Mouse (Mus musculus) forebrain, embryonic 11.5 days (tissue): ENCODE data around the gene March9. TPM values are rescaled to one million over a fixed set of nuclear protein-coding genes. Genes with fewer than 3 reads are reported as not detected.
"Not testable (repeated sequence)": the region's sequence is repeated elsewhere in the genome, so short reads cannot be mapped to it uniquely, and the experiment has no call there.

Source experiments
- ATAC-seq: fragments of 200-750 bp; cut with Nextera tagmentation; replicated peaks from 2 replicates; pipeline ENCODE4 v1.8.0; 2017; ENCODE audit warnings: moderate TSS enrichment; ENCODE audit not compliant: low FRiP score
- DNase-seq: peaks from one replicate; pipeline ENCODE4 v3.0.0-alpha.2; 2017; ENCODE audit warnings: low spot score
- H3K27ac ChIP-seq: fragments of 300-500 bp; sonication (generic); 2 replicates; pipeline ENCODE4 v1.5.1; 2014; ENCODE audit warnings: low read depth, low read length
- H3K27me3 ChIP-seq: fragments of 300-500 bp; sonication (generic); 2 replicates; pipeline ENCODE4 v1.6.1; 2014; ENCODE audit warnings: mild to moderate bottlenecking, low read length, mixed read lengths; ENCODE audit not compliant: control insufficient read depth, insufficient read depth
- H3K36me3 ChIP-seq: fragments of 300-500 bp; sonication (generic); 2 replicates; pipeline ENCODE4 v1.6.1; 2014; ENCODE audit warnings: mild to moderate bottlenecking, low read length, moderate library complexity, mixed read lengths; ENCODE audit not compliant: control insufficient read depth, insufficient read depth
- H3K4me1 ChIP-seq: fragments of 300-500 bp; sonication (generic); replicated peaks from 2 replicates; pipeline ENCODE4 v1.6.1; 2014; ENCODE audit warnings: low read length, mixed read lengths; ENCODE audit not compliant: control insufficient read depth, insufficient read depth
- H3K4me2 ChIP-seq: fragments of 300-500 bp; sonication (generic); 2 replicates; pipeline ENCODE4 v1.6.1; 2014; ENCODE audit warnings: low read depth, mild to moderate bottlenecking, low read length, moderate library complexity, mixed read lengths; ENCODE audit not compliant: severe bottlenecking
- H3K4me3 ChIP-seq: fragments of 300-500 bp; sonication (generic); 2 replicates; pipeline ENCODE4 v1.5.1; 2014; ENCODE audit warnings: low read depth, low read length
- H3K9ac ChIP-seq: fragments of 300-500 bp; sonication (generic); 2 replicates; pipeline ENCODE4 v1.6.1; 2014; ENCODE audit warnings: low read length
- H3K9me3 ChIP-seq: fragments of 300-500 bp; sonication (generic); 2 replicates; pipeline ENCODE4 v1.6.1; 2016; ENCODE audit warnings: low read length, mixed read lengths; ENCODE audit not compliant: control insufficient read depth
- WGBS: fragments of 180-500 bp; shearing (Covaris S2); extraction: QIAGEN DNeasy Blood & Tissue Kit; methylation state at CpG from one replicate; pipeline ENCODE4 v1.1.7; 2014; 5-methylcytosine and 5-hydroxymethylcytosine counted together
- polyA plus RNA-seq: library from polyadenylated mRNA; unstranded; fragments of >200 nt; fragmentation: Nextera tagmentation; extraction: Ambion mirVana; gene quantifications from 2 replicates; pipeline ENCODE4 v1.2.1, GENCODE M21; 2014

Gene March9
- polyA plus RNA-seq, 1 experiment from 2014 or later: 2.7 TPM

GRCm38 (mm10) chr10:127076082-127076481, 16.1 kb upstream of the March9 start:
- DNase-seq: peak; percentile 50
- ATAC-seq: no peak
- Histone ChIP-seq H3K4me1 (peaks cover 17% of the 10 kb centered on the region; the same call in 1 of the 2 replicates), H3K27ac (no peak overlapping the region), H3K36me3 (no peaks in the 10 kb centered on the region), H3K27me3 (peaks cover 28% of the 10 kb centered on the region), H3K4me3 (no peak overlapping the region), H3K4me2 (no peak overlapping the region), H3K9me3 (no peaks in the 10 kb centered on the region), H3K9ac (no peak overlapping the region)
- WGBS: 64% methylated on average over 4 of the region's 4 CpGs

- Histone ChIP-seq H3K9ac (no peak overlapping the region), H3K36me3 (no peaks in the 10 kb centered on the region), H3K4me1 (peaks cover 18% of the 10 kb centered on the region; the same call in 1 of the 2 replicates), H3K9me3 (no peaks in the 10 kb centered on the region), H3K27ac (no peak overlapping the region), H3K4me3 (no peak overlapping the region), H3K4me2 (no peak overlapping the region), H3K27me3 (peaks cover 24% of the 10 kb centered on the region)
- no peak for DNase-seq
- WGBS: 80% methylated on average over 8 of the region's 8 CpGs
- ATAC-seq: no peak
These were observed 15.7 kb upstream of the March9 start for GRCm38 (mm10) chr10:127075651-127076050.

- Histone ChIP-seq H3K9ac (no peak within 1 kb of the TSS), H3K36me3 (no peaks in the 10 kb centered on the region), H3K4me1 (peaks cover 14% of the 10 kb centered on the region; the same call in 1 of the 2 replicates), H3K27me3 (peaks cover 18% of the 10 kb centered on the region), H3K9me3 (no peaks in the 10 kb centered on the region), H3K4me3 (no peak within 1 kb of the TSS), H3K4me2 (no peak within 1 kb of the TSS), H3K27ac (no peak within 1 kb of the TSS)
- DNase-seq (peak; percentile 51), ATAC-seq (no peak)
- 62% methylated on average over 9 of the region's 9 CpGs for WGBS
These were observed 15.1 kb upstream of the March9 start, which contains the start of gene Agap2 for GRCm38 (mm10) chr10:127075080-127075479. Gene Agap2 (plus strand): TSS chr10:127075284.

GRCm38 (mm10) chr10:127073981-127074380, 14.0 kb upstream of the March9 start:
- no peak overlapping the region for H3K27ac ChIP-seq
- H3K36me3 ChIP-seq: no peaks in the 10 kb centered on the region
- peaks cover 11% of the 10 kb centered on the region; the same call in 1 of the 2 replicates for H3K4me1 ChIP-seq
- H3K4me2 ChIP-seq: no peak overlapping the region
- peaks cover 8% of the 10 kb centered on the region; the same call in 1 of the 2 replicates for H3K27me3 ChIP-seq
- H3K4me3 ChIP-seq: no peak overlapping the region
- no peaks in the 10 kb centered on the region for H3K9me3 ChIP-seq
- ATAC-seq: no peak
- DNase-seq: no peak
- 86% methylated on average over 1 of the region's 1 CpGs for WGBS
- H3K9ac ChIP-seq: no peak overlapping the region

- not testable (repeated sequence) for H3K36me3 ChIP-seq, H3K27me3 ChIP-seq, H3K27ac ChIP-seq, ATAC-seq, H3K9me3 ChIP-seq, H3K9ac ChIP-seq, H3K4me2 ChIP-seq, H3K4me3 ChIP-seq, DNase-seq
- WGBS: 87% methylated on average over 2 of the region's 2 CpGs
- peaks cover 14% of the 10 kb centered on the region; the same call in 1 of the 2 replicates for H3K4me1 ChIP-seq
These were observed 13.0 kb upstream of the March9 start for GRCm38 (mm10) chr10:127072969-127073368.

- not testable (repeated sequence) for DNase-seq, H3K9me3 ChIP-seq, H3K36me3 ChIP-seq, ATAC-seq, H3K4me3 ChIP-seq, H3K27me3 ChIP-seq, H3K4me2 ChIP-seq, H3K9ac ChIP-seq, H3K27ac ChIP-seq
- H3K4me1 ChIP-seq: peaks cover 13% of the 10 kb centered on the region; the same call in 1 of the 2 replicates
- 95% methylated on average over 4 of the region's 4 CpGs for WGBS
These were observed 12.3 kb upstream of the March9 start for GRCm38 (mm10) chr10:127072270-127072669.

GRCm38 (mm10) chr10:127071203-127071602, 11.2 kb upstream of the March9 start:
- WGBS: 83% methylated on average over 9 of the region's 9 CpGs
- Histone ChIP-seq H3K9me3 (no peaks in the 10 kb centered on the region), H3K9ac (peak overlapping the region; percentile 86; the same call in 1 of the 2 replicates), H3K4me3 (peak overlapping the region; percentile 59), H3K4me2 (peak overlapping the region; percentile 81), H3K36me3 (peaks cover 16% of the 10 kb centered on the region), H3K4me1 (peaks cover 13% of the 10 kb centered on the region; the same call in 1 of the 2 replicates), H3K27ac (no peak overlapping the region), H3K27me3 (0 out of 2 replicates have a peak, but pooled peaks cover 2% of the 10 kb centered on the region)
- DNase-seq (no peak), ATAC-seq (no peak)

GRCm38 (mm10) chr10:127070190-127071121, 10.5 kb upstream of the March9 start, which contains the start of gene Tspan31:
Gene Tspan31 (minus strand): TSS chr10:127070264.
- H3K4me3 ChIP-seq: peak within 1 kb of the TSS; percentile 59
- WGBS: 3% methylated on average over 36 of the region's 36 CpGs
- H3K27me3 ChIP-seq: no peaks in the 10 kb centered on the region
- peak within 1 kb of the TSS; percentile 79 for H3K27ac ChIP-seq
- H3K9ac ChIP-seq: peak within 1 kb of the TSS; percentile 86
- peaks cover 24% of the 10 kb centered on the region for H3K36me3 ChIP-seq
- DNase-seq (peak; percentile 90), ATAC-seq (peak; percentile 88)
- H3K4me1 ChIP-seq: peaks cover 13% of the 10 kb centered on the region; the same call in 1 of the 2 replicates
- no peaks in the 10 kb centered on the region for H3K9me3 ChIP-seq
- H3K4me2 ChIP-seq: peak within 1 kb of the TSS; percentile 81
